Mouse (Mus musculus): Measurements from ENCODE around the gene Mrpl12. TPM values are rescaled to one million over a fixed set of nuclear protein-coding genes. Genes with fewer than 3 reads are reported as not detected.

Gene Mrpl12
- total and polyA plus RNA-seq, 3 experiments, result 374 to 461 (median 457) TPM

- peak overlapping the region; percentile 23 to 41 for H3K4me3 ChIP-seq (ENCODE audit: control insufficient read depth in 1 of 2, insufficient read depth in 1 of 2, low read depth in 2 of 2, low read length in 2 of 2)
- H3K79me2 ChIP-seq (ENCODE audit: control insufficient read depth, insufficient read depth, low read length, poor library complexity), result no peaks in the 10 kb centered on the region
- H3K4me1 ChIP-seq (ENCODE audit: control insufficient read depth in 1 of 2, insufficient read depth in 2 of 2, low read length in 2 of 2), result peaks cover 4 to 25% of the 10 kb centered on the region in 2 experiments
- peak overlapping the region; percentile 74 for H3K27ac ChIP-seq (ENCODE audit: control insufficient read depth, low read depth, low read length)
- TF ChIP-seq JUND (IDR thresholded peaks at IDR 0.05; ENCODE audit: low read depth, low read length) (no peak), POLR2A (IDR thresholded peaks at IDR 0.05; ENCODE audit: control insufficient read depth in 1 of 2, insufficient read depth in 1 of 2, low read depth in 1 of 2, low read length in 2 of 2, poor library complexity in 1 of 2) (peak in 1 of 2 experiments; percentile 84; a peak in 2 of 4 replicates), ZC3H11A (IDR thresholded peaks at IDR 0.05; ENCODE audit: low read depth, low read length) (no peak), TBP (IDR thresholded peaks at IDR 0.05; ENCODE audit: low read depth, low read length) (peak; percentile 92), SIN3A (IDR thresholded peaks at IDR 0.05; ENCODE audit: low read length) (peak; percentile 58), ELF1 (IDR thresholded peaks at IDR 0.05; ENCODE audit: low read depth, low read length) (peak; percentile 93), MAX (IDR thresholded peaks at IDR 0.05; ENCODE audit: low read length) (no peak), CHD2 (IDR thresholded peaks at IDR 0.05; ENCODE audit: low read length) (peak; percentile 69), RAD21 (IDR thresholded peaks at IDR 0.05; ENCODE audit: low read depth, low read length) (no peak), MYC (IDR thresholded peaks at IDR 0.05; ENCODE audit: low read depth, low read length) (peak; percentile 47; the same call in 1 of the 2 replicates), KAT2A (conservative IDR thresholded peaks at IDR 0.05; ENCODE audit: low read depth, low read length) (no peak), MAZ (IDR thresholded peaks at IDR 0.05; ENCODE audit: low read depth, low read length) (no peak), HCFC1 (IDR thresholded peaks at IDR 0.05; ENCODE audit: low read depth, low read length) (peak; percentile 83), UBTF (IDR thresholded peaks at IDR 0.05; ENCODE audit: borderline replicate concordance, insufficient read depth, low read depth, low read length) (no peak), MXI1 (IDR thresholded peaks at IDR 0.05; ENCODE audit: low read depth, low read length) (0 out of 2 replicates have a peak, but pooled peaks have one; percentile 29), BHLHE40 (IDR thresholded peaks at IDR 0.05; ENCODE audit: borderline replicate concordance, low read depth, low read length) (no peak), POLR2AphosphoS5 (IDR thresholded peaks at IDR 0.05; ENCODE audit: borderline replicate concordance, low read depth, low read length) (no peak), ZNF384 (IDR thresholded peaks at IDR 0.05; ENCODE audit: low read depth, low read length) (no peak), ZMIZ1 (IDR thresholded peaks at IDR 0.05; ENCODE audit: low read depth, low read length) (peak; percentile 86), ETS1 (IDR thresholded peaks at IDR 0.05; ENCODE audit: low read depth, low read length) (no peak; the same call in 1 of the 2 replicates), GATA1 (IDR thresholded peaks at IDR 0.05; ENCODE audit: low read depth, low read length) (no peak), POLR2AphosphoS2 (IDR thresholded peaks at IDR 0.05; ENCODE audit: low read length) (peak; percentile 79), RCOR1 (IDR thresholded peaks at IDR 0.05; ENCODE audit: low read depth, low read length) (no peak), TCF12 (IDR thresholded peaks at IDR 0.05; ENCODE audit: low read depth, low read length) (0 out of 2 replicates have a peak, but pooled peaks have one; percentile 27), NELFE (IDR thresholded peaks at IDR 0.05; ENCODE audit: low read depth, low read length) (peak; percentile 67), EP300 (IDR thresholded peaks at IDR 0.05; ENCODE audit: low read depth in 1 of 2, low read length in 2 of 2) (no peak; a peak in 1 of 4 replicates), USF2 (IDR thresholded peaks at IDR 0.05; ENCODE audit: borderline replicate concordance in 1 of 2, insufficient read depth in 1 of 2, low read depth in 1 of 2, low read length in 2 of 2) (no peak), MEF2A (IDR thresholded peaks at IDR 0.05; ENCODE audit: extremely low read depth, insufficient replicate concordance, low read depth, low read length, poor library complexity, severe bottlenecking) (no peak)
- H3K36me3 ChIP-seq (ENCODE audit: control insufficient read depth in 1 of 2, insufficient read depth in 2 of 2, low read length in 2 of 2), result peaks cover 0 to 15% of the 10 kb centered on the region in 2 experiments; a peak in 2 of 4 replicates
- H3K9me3 ChIP-seq (replicated peaks; ENCODE audit: insufficient read depth, low read length), result no peaks in the 10 kb centered on the region
- peak overlapping the region; percentile 46 for H3K9ac ChIP-seq (ENCODE audit: control insufficient read depth, low read depth, low read length, poor library complexity, severe bottlenecking)
- peak; percentile 96 for DNase-seq (ENCODE audit: low read depth, low spot score)
- H3K27me3 ChIP-seq (ENCODE audit: control insufficient read depth in 1 of 2, insufficient read depth in 2 of 2, low read length in 2 of 2), result no peaks in the 10 kb centered on the region
Measured at GRCm38 (mm10) chr11:120525959-120526358, 41.5 kb downstream of the Mrpl12 start.
